Mouse (Mus musculus) thymus, postnatal 36 days (tissue): ENCODE results near the gene Dennd2a.

Experiments used
- DNase-seq, 2 experiments: peaks; one replicate each; pipeline ENCODE4 v3.0.0; 2022; ENCODE audit warnings: mixed read lengths in 2 of 2

The Dennd2a gene

GRCm38 (mm10) chr6:39503476-39503875 lies 54.2 kb downstream of the Dennd2a start:
- DNase-seq = no peak

- DNase-seq = no peak
Measured at GRCm38 (mm10) chr6:39497165-39497564, 60.5 kb downstream of the Dennd2a start.

GRCm38 (mm10) chr6:39493129-39493714 lies 64.4 kb downstream of the Dennd2a start:
- no peak for DNase-seq

- no peak for DNase-seq
Measured at GRCm38 (mm10) chr6:39492161-39492560, 65.5 kb downstream of the Dennd2a start.

GRCm38 (mm10) chr6:39491203-39491602 lies 66.5 kb downstream of the Dennd2a start:
- DNase-seq = no peak

GRCm38 (mm10) chr6:39488292-39488691 lies 69.4 kb downstream of the Dennd2a start:
- DNase-seq = no peak

- no peak for DNase-seq
Measured at GRCm38 (mm10) chr6:39483656-39484055, 74.0 kb downstream of the Dennd2a start.

- no peak for DNase-seq
Measured at GRCm38 (mm10) chr6:39478509-39479150, 79.0 kb downstream of the Dennd2a start.

GRCm38 (mm10) chr6:39476617-39477016 lies 81.0 kb downstream of the Dennd2a start:
- DNase-seq = no peak

- no peak for DNase-seq
Measured at GRCm38 (mm10) chr6:39474424-39474823, 83.2 kb downstream of the Dennd2a start.

GRCm38 (mm10) chr6:39472837-39473236 lies 84.8 kb downstream of the Dennd2a start:
- DNase-seq = no peak

GRCm38 (mm10) chr6:39472271-39472670 lies 85.4 kb downstream of the Dennd2a start:
- no peak for DNase-seq

GRCm38 (mm10) chr6:39470076-39470475 lies 87.6 kb downstream of the Dennd2a start:
- no peak for DNase-seq

GRCm38 (mm10) chr6:39469427-39469826 lies 88.2 kb downstream of the Dennd2a start:
- DNase-seq = no peak

- peak; percentile 68 to 74 for DNase-seq
Measured at GRCm38 (mm10) chr6:39462621-39463538, 94.8 kb downstream of the Dennd2a start.

GRCm38 (mm10) chr6:39460040-39460439 lies 97.6 kb downstream of the Dennd2a start:
- peak; percentile 27 to 29 for DNase-seq

- no peak for DNase-seq
Measured at GRCm38 (mm10) chr6:39455339-39456160, 102.1 kb downstream of the Dennd2a start.

- no peak for DNase-seq
Measured at GRCm38 (mm10) chr6:39454616-39455015, 103.1 kb downstream of the Dennd2a start.

GRCm38 (mm10) chr6:39453564-39453963 lies 104.1 kb downstream of the Dennd2a start:
- DNase-seq = no peak

- no peak for DNase-seq
Measured at GRCm38 (mm10) chr6:39451033-39451432, 106.6 kb downstream of the Dennd2a start.

- no peak for DNase-seq
Measured at GRCm38 (mm10) chr6:39450580-39450979, 107.1 kb downstream of the Dennd2a start.

GRCm38 (mm10) chr6:39447429-39448185 lies 110.1 kb downstream of the Dennd2a start:
- no peak for DNase-seq
